Mouse (Mus musculus) kidney, adult 2 months (tissue): Measurements from ENCODE around the gene Tuba1c.

Experiments
- CTCF ChIP-seq: fragments of 200-500 bp; conservative IDR thresholded peaks from 2 replicates; pipeline ENCODE4 v1.5.1; 2011; ENCODE audit warnings: low read depth, mild to moderate bottlenecking, control low read depth, low read length, moderate library complexity, mixed read lengths; ENCODE audit not compliant: insufficient read depth, insufficient read length
- POLR2A ChIP-seq: fragments of 200-500 bp; IDR thresholded peaks from one replicate; pipeline ENCODE4 v1.6.1; 2011; ENCODE audit warnings: low read depth, low read length, control low read depth

DNA sequence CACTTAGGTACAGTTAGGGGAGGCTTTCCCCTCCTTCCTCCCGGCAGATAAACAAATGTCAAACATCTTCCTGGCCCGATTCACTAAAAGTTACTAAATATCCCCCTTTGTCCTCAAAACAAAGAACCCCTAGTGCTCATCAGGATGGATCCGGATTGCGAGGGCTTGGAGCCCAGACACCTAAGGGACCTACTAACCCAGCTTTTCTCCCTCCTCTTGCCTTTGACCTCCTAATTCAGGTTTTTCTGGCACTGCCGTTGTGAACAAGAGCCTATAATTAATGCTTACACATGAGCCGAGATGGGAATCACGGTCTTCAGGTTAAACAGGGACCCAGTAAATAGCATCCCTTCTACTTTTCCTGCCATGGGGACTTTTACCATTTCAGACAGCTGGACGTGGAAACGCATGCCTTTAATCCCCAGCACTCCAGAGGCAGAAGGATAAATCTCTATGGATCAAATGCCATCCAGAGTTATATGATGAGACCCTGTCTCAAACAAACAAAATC is 38.1 kb upstream of the Tuba1c start:
- TF ChIP-seq CTCF = no peak
- TF ChIP-seq POLR2A = no peak
